Mouse (Mus musculus) neutrophil, adult 59 days (primary cell): ENCODE measurements around the gene Vmn1r208. TPM values are rescaled to one million over a fixed set of nuclear protein-coding genes. Genes with fewer than 3 reads are reported as not detected.

Experiments
- total RNA-seq, 2 experiments: library from RNA; stranded (reverse); gene quantifications; 1 replicate in 1 of 2; 2 replicates in 1 of 2; pipeline ENCODE4 v1.2.4; 2023

Gene Vmn1r208
- total RNA-seq, result not detected

GRCm38 (mm10) chr13:22777300-22777699, at the start of gene Vmn1r208:
TSS of gene Vmn1r208 (minus strand) at chr13:22777400.

GRCm38 (mm10) chr13:22809582-22809981, 32.4 kb upstream of the Vmn1r208 start, which contains the start of gene Vmn1r209:
TSS of gene Vmn1r209 (minus strand) at chr13:22809682.

GRCm38 (mm10) chr13:22729529-22729928, 47.7 kb downstream of the Vmn1r208 start, which contains the start of gene Vmn1r207-ps:
TSS of gene Vmn1r207-ps (minus strand) at chr13:22729629.

Other genes starting within 250 kb of the Vmn1r208 start
- not detected for gene Vmn1r204, start 224.2 kb downstream of the Vmn1r208 start, total RNA-seq
- gene Vmn1r205, start 184.4 kb downstream of the Vmn1r208 start, total RNA-seq, result not detected
- not detected for gene Vmn1r206, start 153.1 kb downstream of the Vmn1r208 start, total RNA-seq
- under 1 TPM; 0.13 TPM for gene Vmn1r207-ps, start 47.8 kb downstream of the Vmn1r208 start, total RNA-seq
- under 1 TPM in 1 of 2 experiments, not detected in 1; 0.09 TPM for gene Vmn1r209, start 32.3 kb upstream of the Vmn1r208 start, total RNA-seq
- not detected for gene Vmn1r210, start 53.9 kb upstream of the Vmn1r208 start, total RNA-seq
- gene Vmn1r211, start 80.2 kb upstream of the Vmn1r208 start, total RNA-seq, result not detected
- gene Vmn1r212, start 106.8 kb upstream of the Vmn1r208 start, total RNA-seq, result not detected
- gene Vmn1r213, start 230.3 kb upstream of the Vmn1r208 start, total RNA-seq, result not detected